Mouse (Mus musculus): ENCODE results near the gene Kcnj4. TPM values are rescaled to one million over a fixed set of nuclear protein-coding genes. Genes with fewer than 3 reads are reported as not detected.
A peak's percentile ranks its signal among the peaks of the same experiment; 100 is the strongest.

Gene Kcnj4
- not detected in 2 replicates for polyA plus RNA-seq (2012; rRNA removed)

GRCm38 (mm10) chr15:79504707-79505452 is at the start of gene Kcnj4:
Kcnj4 (minus strand) TSS chr15:79505241.
- no peak within 1 kb of the TSS for H3K27ac ChIP-seq (ENCODE audit: insufficient read depth, low read depth, low read length)
- TF ChIP-seq POLR2A (IDR thresholded peaks at IDR 0.05; ENCODE audit: low read depth, low read length): no peak
- TF ChIP-seq CTCF (IDR thresholded peaks at IDR 0.05; ENCODE audit: extremely low read depth, insufficient read length, insufficient replicate concordance, low read depth, low read length): no peak
- H3K27me3 ChIP-seq (ENCODE audit: control insufficient read depth, insufficient read depth, low read length): peaks cover 60% of the 10 kb centered on the region
- H3K4me3 ChIP-seq (ENCODE audit: low read depth, low read length): peak within 1 kb of the TSS; percentile 64
- 2% methylated on average over 60 of the region's 60 CpGs for WGBS
- H3K4me1 ChIP-seq (ENCODE audit: control insufficient read depth, insufficient read depth, insufficient read length, low read length): 0 out of 2 replicates have a peak, but pooled peaks cover 1% of the 10 kb centered on the region
- no peaks in the 10 kb centered on the region for H3K36me3 ChIP-seq (ENCODE audit: control insufficient read depth, insufficient read depth, low read length)

GRCm38 (mm10) chr15:79552566-79552965 is 47.5 kb upstream of the Kcnj4 start:
- no peak overlapping the region for H3K27ac ChIP-seq (ENCODE audit: insufficient read depth, low read depth, low read length)
- H3K4me3 ChIP-seq (ENCODE audit: low read depth, low read length): no peak overlapping the region
- H3K4me1 ChIP-seq (ENCODE audit: control insufficient read depth, insufficient read depth, insufficient read length, low read length): no peaks in the 10 kb centered on the region
- H3K36me3 ChIP-seq (ENCODE audit: control insufficient read depth, insufficient read depth, low read length): no peaks in the 10 kb centered on the region
- no peaks in the 10 kb centered on the region; the same call in 1 of the 2 replicates for H3K27me3 ChIP-seq (ENCODE audit: control insufficient read depth, insufficient read depth, low read length)
- no peak for TF ChIP-seq CTCF (IDR thresholded peaks at IDR 0.05; ENCODE audit: extremely low read depth, insufficient read length, insufficient replicate concordance, low read depth, low read length)
- no peak for TF ChIP-seq POLR2A (IDR thresholded peaks at IDR 0.05; ENCODE audit: low read depth, low read length)
- 74% methylated on average over 5 of the region's 5 CpGs for WGBS

- WGBS: 97% methylated on average over 2 of the region's 2 CpGs
- TF ChIP-seq POLR2A (IDR thresholded peaks at IDR 0.05; ENCODE audit: low read depth, low read length): no peak
- no peak for TF ChIP-seq CTCF (IDR thresholded peaks at IDR 0.05; ENCODE audit: extremely low read depth, insufficient read length, insufficient replicate concordance, low read depth, low read length)
- H3K27ac ChIP-seq (ENCODE audit: insufficient read depth, low read depth, low read length): no peak overlapping the region
These were observed 43.2 kb upstream of the Kcnj4 start for GRCm38 (mm10) chr15:79548226-79548625.

GRCm38 (mm10) chr15:79547289-79547820 is 42.3 kb upstream of the Kcnj4 start:
- Histone ChIP-seq H3K4me1 (ENCODE audit: control insufficient read depth, insufficient read depth, insufficient read length, low read length) (peaks cover 4% of the 10 kb centered on the region; the same call in 1 of the 2 replicates), H3K36me3 (ENCODE audit: control insufficient read depth, insufficient read depth, low read length) (peaks cover 13% of the 10 kb centered on the region), H3K4me3 (ENCODE audit: low read depth, low read length) (peak overlapping the region; percentile 78), H3K27me3 (ENCODE audit: control insufficient read depth, insufficient read depth, low read length) (no peaks in the 10 kb centered on the region; the same call in 1 of the 2 replicates), H3K27ac (ENCODE audit: insufficient read depth, low read depth, low read length) (peak overlapping the region; percentile 89)
- WGBS: 85% methylated on average over 17 of the region's 17 CpGs
- TF ChIP-seq POLR2A (IDR thresholded peaks at IDR 0.05; ENCODE audit: low read depth, low read length) (0 out of 2 replicates have a peak, but pooled peaks have one; percentile 17), CTCF (IDR thresholded peaks at IDR 0.05; ENCODE audit: extremely low read depth, insufficient read length, insufficient replicate concordance, low read depth, low read length) (peak; percentile 12; the same call in 1 of the 2 replicates)

More at GRCm38 (mm10) chr15:79548226-79548625, 43.2 kb upstream of the Kcnj4 start:
- peaks cover 6% of the 10 kb centered on the region for H3K36me3 ChIP-seq (ENCODE audit: control insufficient read depth, insufficient read depth, low read length)
- H3K27me3 ChIP-seq (ENCODE audit: control insufficient read depth, insufficient read depth, low read length): no peaks in the 10 kb centered on the region; the same call in 1 of the 2 replicates
- H3K4me3 ChIP-seq (ENCODE audit: low read depth, low read length): no peak overlapping the region
- H3K4me1 ChIP-seq (ENCODE audit: control insufficient read depth, insufficient read depth, insufficient read length, low read length): peaks cover 4% of the 10 kb centered on the region; the same call in 1 of the 2 replicates

- TF ChIP-seq POLR2A (IDR thresholded peaks at IDR 0.05; ENCODE audit: low read depth, low read length) (peak; percentile 87), CTCF (IDR thresholded peaks at IDR 0.05; ENCODE audit: extremely low read depth, insufficient read length, insufficient replicate concordance, low read depth, low read length) (no peak)
- Histone ChIP-seq H3K4me3 (ENCODE audit: low read depth, low read length) (peak within 1 kb of the TSS; percentile 78), H3K36me3 (ENCODE audit: control insufficient read depth, insufficient read depth, low read length) (peaks cover 20% of the 10 kb centered on the region), H3K27me3 (ENCODE audit: control insufficient read depth, insufficient read depth, low read length) (no peaks in the 10 kb centered on the region), H3K4me1 (ENCODE audit: control insufficient read depth, insufficient read depth, insufficient read length, low read length) (peaks cover 4% of the 10 kb centered on the region; the same call in 1 of the 2 replicates), H3K27ac (ENCODE audit: insufficient read depth, low read depth, low read length) (peak within 1 kb of the TSS; percentile 90)
- 1% methylated on average over 84 of the region's 84 CpGs for WGBS
These were observed 41.6 kb upstream of the Kcnj4 start, which contains the start of gene Ddx17 for GRCm38 (mm10) chr15:79546410-79547288. Ddx17 (minus strand) TSS chr15:79546741.

GRCm38 (mm10) chr15:79545921-79546399 is 40.9 kb upstream of the Kcnj4 start:
- no peaks in the 10 kb centered on the region for H3K27me3 ChIP-seq (ENCODE audit: control insufficient read depth, insufficient read depth, low read length)
- H3K4me3 ChIP-seq (ENCODE audit: low read depth, low read length): peak overlapping the region; percentile 78
- H3K27ac ChIP-seq (ENCODE audit: insufficient read depth, low read depth, low read length): peak overlapping the region; percentile 90
- under 1% methylated on average over 50 of the region's 52 CpGs for WGBS
- peaks cover 4% of the 10 kb centered on the region; the same call in 1 of the 2 replicates for H3K4me1 ChIP-seq (ENCODE audit: control insufficient read depth, insufficient read depth, insufficient read length, low read length)
- TF ChIP-seq POLR2A (IDR thresholded peaks at IDR 0.05; ENCODE audit: low read depth, low read length): no peak
- TF ChIP-seq CTCF (IDR thresholded peaks at IDR 0.05; ENCODE audit: extremely low read depth, insufficient read length, insufficient replicate concordance, low read depth, low read length): no peak
- H3K36me3 ChIP-seq (ENCODE audit: control insufficient read depth, insufficient read depth, low read length): peaks cover 26% of the 10 kb centered on the region
